Mouse (Mus musculus) CH12.LX (cell line): Measurements from ENCODE around the gene Ptprg. TPM values are rescaled to one million over a fixed set of nuclear protein-coding genes. Genes with fewer than 3 reads are reported as not detected.

ENCODE experiments used
- DNase-seq: peaks from one replicate; pipeline ENCODE4 v3.0.0-alpha.2; 2013; ENCODE audit errors: extremely low read depth
- H3K27ac ChIP-seq: 2 replicates; pipeline ENCODE4 v1.5.1; 2012; ENCODE audit warnings: low read depth, mild to moderate bottlenecking, control low read depth, moderate library complexity; ENCODE audit not compliant: insufficient read depth
- H3K27me3 ChIP-seq: replicated peaks from 2 replicates; pipeline ENCODE3; 2012; ENCODE audit warnings: inconsistent platforms
- H3K36me3 ChIP-seq, 2 experiments: replicated peaks in 1 of 2; 2 replicates each; pipeline versions ENCODE3 to v1.6.1; 2012; ENCODE audit warnings: inconsistent platforms in 1 of 2, low read length in 1 of 2, mild to moderate bottlenecking in 1 of 2, mixed read lengths in 1 of 2, moderate library complexity in 1 of 2; ENCODE audit not compliant: control insufficient read depth in 1 of 2, insufficient read depth in 1 of 2
- H3K4me1 ChIP-seq, 2 experiments: 2 replicates each; pipeline ENCODE4 v1.6.1; 2012; ENCODE audit warnings: inconsistent platforms in 1 of 2, moderate library complexity in 1 of 2; ENCODE audit not compliant: insufficient read depth in 2 of 2, control insufficient read depth in 1 of 2
- H3K4me2 ChIP-seq: 2 replicates; pipeline ENCODE4 v1.6.1; 2012; ENCODE audit warnings: low read depth, mild to moderate bottlenecking, control low read depth; ENCODE audit not compliant: poor library complexity, insufficient read depth, severe bottlenecking
- H3K4me3 ChIP-seq, 3 experiments: fragments of 150-350 bp in 1 of 3; sonication (generic) in 1 of 3; replicated peaks in 1 of 3; 2 replicates each; pipeline versions ENCODE3 to v1.5.1; 2011 to 2012; ENCODE audit warnings: low read depth in 2 of 3, low read length in 2 of 3, mild to moderate bottlenecking in 2 of 3, moderate library complexity in 2 of 3, control low read depth in 1 of 3, improper control_type of control experiment in 1 of 3, inconsistent platforms in 1 of 3, mixed read lengths in 1 of 3; ENCODE audit not compliant: poor library complexity in 1 of 3
- H3K79me2 ChIP-seq: replicated peaks from 2 replicates; pipeline ENCODE4 v1.6.1; 2012; ENCODE audit warnings: mild to moderate bottlenecking, moderate library complexity; ENCODE audit not compliant: control insufficient read depth, poor library complexity, insufficient read depth, severe bottlenecking; ENCODE audit errors: extremely low read depth
- H3K9ac ChIP-seq: 2 replicates; pipeline ENCODE4 v1.6.1; 2012; ENCODE audit warnings: low read depth, mild to moderate bottlenecking, control low read depth, moderate library complexity; ENCODE audit not compliant: insufficient read depth
- H3K9me3 ChIP-seq: replicated peaks from 2 replicates; pipeline ENCODE3; 2012; ENCODE audit warnings: low read length, inconsistent platforms, mixed read lengths
- CHD1 ChIP-seq: IDR thresholded peaks from 2 replicates; pipeline ENCODE4 v1.6.1; 2012; ENCODE audit warnings: low read depth, low read length, improper control_type of control experiment, inconsistent platforms
- CHD2 ChIP-seq: IDR thresholded peaks from 2 replicates; pipeline ENCODE4 v1.6.1; 2011; ENCODE audit warnings: low read length, improper control_type of control experiment
- ETS1 ChIP-seq: conservative IDR thresholded peaks from 2 replicates; pipeline ENCODE4 v1.6.1; 2012; ENCODE audit warnings: low read depth, mild to moderate bottlenecking, inconsistent platforms, low read length, improper control_type of control experiment, moderate library complexity
- HCFC1 ChIP-seq: IDR thresholded peaks from 2 replicates; pipeline ENCODE4 v1.6.1; 2012; ENCODE audit warnings: low read depth, mild to moderate bottlenecking, inconsistent platforms, low read length, improper control_type of control experiment
- JUN ChIP-seq: IDR thresholded peaks from 2 replicates; pipeline ENCODE4 v1.6.1; 2011; ENCODE audit warnings: low read depth, mild to moderate bottlenecking, low read length, improper control_type of control experiment, moderate library complexity; ENCODE audit not compliant: insufficient read depth
- KAT2A ChIP-seq: IDR thresholded peaks from 2 replicates; pipeline ENCODE4 v1.6.1; 2012; ENCODE audit warnings: low read length, improper control_type of control experiment, inconsistent platforms; ENCODE audit not compliant: insufficient replicate concordance
- MAFK ChIP-seq: IDR thresholded peaks from 2 replicates; pipeline ENCODE4 v1.6.1; 2011; ENCODE audit warnings: low read length, improper control_type of control experiment; ENCODE audit not compliant: insufficient replicate concordance
- MAX ChIP-seq: IDR thresholded peaks from 2 replicates; pipeline ENCODE4 v1.6.1; 2011; ENCODE audit warnings: low read length, improper control_type of control experiment
- MAZ ChIP-seq: IDR thresholded peaks from 2 replicates; pipeline ENCODE4 v1.6.1; 2012; ENCODE audit warnings: low read depth, mild to moderate bottlenecking, inconsistent platforms, low read length, improper control_type of control experiment, moderate library complexity
- MXI1 ChIP-seq: IDR thresholded peaks from 2 replicates; pipeline ENCODE4 v1.6.1; 2011; ENCODE audit warnings: mild to moderate bottlenecking, low read depth, low read length, improper control_type of control experiment
- NRF1 ChIP-seq: IDR thresholded peaks from 2 replicates; pipeline ENCODE4 v1.6.1; 2014; ENCODE audit warnings: low read depth, mild to moderate bottlenecking, inconsistent platforms, low read length, improper control_type of control experiment, moderate library complexity
- POLR2A ChIP-seq: IDR thresholded peaks from 2 replicates; pipeline ENCODE4 v1.6.1; 2011; ENCODE audit warnings: low read depth, mild to moderate bottlenecking, improper control_type of control experiment, low read length
- POLR2AphosphoS2 ChIP-seq: IDR thresholded peaks from 2 replicates; pipeline ENCODE4 v1.6.1; 2011; ENCODE audit warnings: low read depth, low read length, improper control_type of control experiment
- RAD21 ChIP-seq: IDR thresholded peaks from 2 replicates; pipeline ENCODE4 v1.6.1; 2011; ENCODE audit warnings: low read depth, mild to moderate bottlenecking, low read length, improper control_type of control experiment, moderate library complexity
- RCOR1 ChIP-seq: conservative IDR thresholded peaks from 2 replicates; pipeline ENCODE4 v1.6.1; 2012; ENCODE audit warnings: low read depth, mild to moderate bottlenecking, inconsistent platforms, low read length, improper control_type of control experiment
- SMC3 ChIP-seq: IDR thresholded peaks from 2 replicates; pipeline ENCODE4 v1.6.1; 2011; ENCODE audit warnings: low read depth, low read length, improper control_type of control experiment
- TBP ChIP-seq: conservative IDR thresholded peaks from 2 replicates; pipeline ENCODE4 v1.6.1; 2011; ENCODE audit warnings: low read depth, low read length, improper control_type of control experiment
- TCF12 ChIP-seq: IDR thresholded peaks from 2 replicates; pipeline ENCODE4 v1.6.1; 2014; ENCODE audit warnings: low read depth, mild to moderate bottlenecking, inconsistent platforms, low read length, improper control_type of control experiment
- UBTF ChIP-seq: IDR thresholded peaks from 2 replicates; pipeline ENCODE4 v1.6.1; 2012; ENCODE audit warnings: low read depth, mild to moderate bottlenecking, inconsistent platforms, low read length, improper control_type of control experiment, moderate library complexity
- USF2 ChIP-seq: conservative IDR thresholded peaks from 2 replicates; pipeline ENCODE4 v1.6.1; 2011; ENCODE audit warnings: low read depth, low read length, improper control_type of control experiment
- ZC3H11A ChIP-seq: IDR thresholded peaks from 2 replicates; pipeline ENCODE4 v1.6.1; 2012; ENCODE audit warnings: low read depth, mild to moderate bottlenecking, inconsistent platforms, low read length, improper control_type of control experiment
- ZMIZ1 ChIP-seq: IDR thresholded peaks from 2 replicates; pipeline ENCODE4 v1.6.1; 2012; ENCODE audit warnings: low read depth, mild to moderate bottlenecking, inconsistent platforms, low read length, improper control_type of control experiment
- ZNF384 ChIP-seq: IDR thresholded peaks from 2 replicates; pipeline ENCODE4 v1.6.1; 2012; ENCODE audit warnings: low read depth, low read length, improper control_type of control experiment, inconsistent platforms
- dilution Hi-C: fragments of 300-500 bp; cut with MboI; formaldehyde crosslinking; loops from 2 replicates; pipeline ENCODE4 v1.14.3; 2020; ENCODE audit warnings: low sequenced_read_pairs; ENCODE audit not compliant: extremely low pct_unique_long_range_greater_than_20kb, extremely low pct_ligation_motif_present
- in situ Hi-C: fragments of 300-500 bp; cut with MboI; formaldehyde crosslinking; loops from 3 replicates; pipeline ENCODE4 v1.14.3; 2019; ENCODE audit warnings: low sequenced_read_pairs, low pct_ligation_motif_present, low pct_unique_long_range_greater_than_20kb, mixed read lengths
- polyA plus RNA-seq: library from polyadenylated mRNA; unstranded; fragments of >175 nt; gene quantifications from 2 replicates; pipeline ENCODE4 v1.2.1, GENCODE M21; 2012; ENCODE audit warnings: low read depth; ENCODE audit not compliant: insufficient read length
- total RNA-seq, 2 experiments: library from RNA; depleted of rRNA; stranded (reverse); fragments of 300-350 nt in 1 of 2; fragments of >200 nt in 1 of 2; gene quantifications; 2 replicates each; pipeline ENCODE4 v1.2.3; 2012 to 2014

Gene Ptprg
- total and polyA plus RNA-seq, 3 experiments, result 0.08 TPM; not detected in 2

GRCm38 (mm10) chr14:11690066-11690465 is 136.7 kb downstream of the Ptprg start:
- no peak for DNase-seq
- H3K79me2 ChIP-seq, result no peaks in the 10 kb centered on the region
- H3K4me2 ChIP-seq, result no peak overlapping the region
- TF ChIP-seq ZMIZ1 (no peak), ZC3H11A (no peak), MAZ (no peak), CHD2 (no peak), NRF1 (no peak), RCOR1 (no peak)
- TF ChIP-seq, all 38 proteins: peak for 0
- in situ Hi-C loops, result no loop called here
- no peak overlapping the region for H3K27ac ChIP-seq
- H3K9me3 ChIP-seq, result peaks cover 62% of the 10 kb centered on the region
- no peaks in the 10 kb centered on the region for H3K4me1 ChIP-seq
- H3K36me3 ChIP-seq, result no peaks in the 10 kb centered on the region
- H3K27me3 ChIP-seq, result no peaks in the 10 kb centered on the region
- no peak overlapping the region for H3K9ac ChIP-seq
- dilution Hi-C loops, result no loop called here
- H3K4me3 ChIP-seq, result no peak overlapping the region

DNA sequence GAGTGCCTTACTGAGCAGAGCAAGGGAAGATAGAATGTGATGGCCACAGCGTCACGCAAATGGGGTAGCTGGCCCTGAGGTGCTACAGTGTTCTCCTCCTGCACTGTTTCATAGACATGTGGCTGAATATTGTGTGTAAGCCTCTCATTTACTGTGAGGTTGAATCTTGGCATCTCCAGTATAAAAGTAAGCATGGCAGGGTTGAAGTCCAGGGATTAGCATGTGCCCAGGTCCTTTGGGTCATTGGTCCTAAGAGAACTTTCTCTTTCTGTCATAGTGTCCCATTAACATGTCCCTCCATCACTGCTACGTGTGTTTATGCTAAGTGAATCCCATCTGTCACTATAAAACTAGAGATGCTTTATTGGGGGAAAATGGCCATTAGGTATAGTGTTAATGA is 138.2 kb downstream of the Ptprg start:
- H3K27ac ChIP-seq, result no peak overlapping the region
- TF ChIP-seq SMC3, result no peak
- H3K4me3 ChIP-seq, result no peak overlapping the region
- dilution Hi-C loops (no loop called here), in situ Hi-C loops (no loop called here)
- H3K4me1 ChIP-seq, result no peaks in the 10 kb centered on the region
- H3K27me3 ChIP-seq, result no peaks in the 10 kb centered on the region
- H3K36me3 ChIP-seq, result no peaks in the 10 kb centered on the region
- H3K9ac ChIP-seq, result no peak overlapping the region
- no peaks in the 10 kb centered on the region for H3K79me2 ChIP-seq
- no peak for DNase-seq
- H3K4me2 ChIP-seq, result no peak overlapping the region
- peaks cover 63% of the 10 kb centered on the region for H3K9me3 ChIP-seq

GRCm38 (mm10) chr14:11698880-11699279 is 145.5 kb downstream of the Ptprg start:
- H3K4me3 ChIP-seq, result no peak overlapping the region
- no peak overlapping the region for H3K4me2 ChIP-seq
- H3K4me1 ChIP-seq, result no peaks in the 10 kb centered on the region
- no peaks in the 10 kb centered on the region for H3K36me3 ChIP-seq
- no peaks in the 10 kb centered on the region for H3K79me2 ChIP-seq
- TF ChIP-seq UBTF (no peak), HCFC1 (no peak), KAT2A (no peak), ZNF384 (no peak), NRF1 (no peak), USF2 (no peak), RAD21 (no peak), JUN (no peak), TCF12 (no peak), MAX (no peak), ETS1 (no peak), CHD1 (no peak), ZC3H11A (no peak), TBP (no peak), MXI1 (no peak), MAFK (no peak), POLR2AphosphoS2 (no peak), POLR2A (no peak)
- H3K9ac ChIP-seq, result no peak overlapping the region
- DNase-seq, result no peak
- dilution Hi-C loops, result no loop called here
- peaks cover 75% of the 10 kb centered on the region for H3K9me3 ChIP-seq
- no peak overlapping the region for H3K27ac ChIP-seq
- in situ Hi-C loops, result no loop called here
- H3K27me3 ChIP-seq, result no peaks in the 10 kb centered on the region
